Mouse (Mus musculus) G1E (cell line): ENCODE results near the gene Cilp2.

Experiments used
- CTCF ChIP-seq: IDR thresholded peaks from 2 replicates; pipeline ENCODE4 v1.5.1; 2012; ENCODE audit warnings: low read depth, low read length, inconsistent platforms, mixed read lengths
- TAL1 ChIP-seq: conservative IDR thresholded peaks from 2 replicates; pipeline ENCODE4 v1.6.1; 2012; ENCODE audit warnings: low read depth, low read length, inconsistent platforms, mixed read lengths

DNA sequence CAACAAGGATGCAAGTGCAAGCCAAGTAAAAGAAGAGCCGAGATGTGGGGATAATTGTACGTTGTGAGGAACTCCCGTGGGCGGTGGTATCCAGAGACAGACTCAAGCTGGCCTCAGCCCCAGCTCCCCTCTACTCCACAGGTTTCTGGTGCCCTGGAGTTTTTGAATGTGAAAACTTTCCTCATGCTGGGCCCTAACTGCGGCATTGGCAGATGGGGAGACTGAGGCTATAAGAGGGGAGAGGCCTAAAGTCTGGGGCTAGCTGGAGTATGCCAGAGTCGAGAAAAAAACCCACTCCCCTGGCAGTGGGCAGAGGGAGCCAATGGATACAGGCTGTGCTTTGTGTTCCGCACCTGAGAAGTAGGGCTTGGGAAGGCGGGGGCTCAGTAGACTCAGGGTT lies 16.6 kb upstream of the Cilp2 start:
- no peak for TF ChIP-seq CTCF
- TF ChIP-seq TAL1, result no peak
